Comparison of ENCODE assay signal across 8 mouse cellular contexts in genomic region chr17:23675564-23676281, GRCm38 (mm10). TPM values are rescaled to one million over a fixed set of nuclear protein-coding genes. Genes with fewer than 3 reads are reported as not detected.
A peak's percentile ranks its signal among the peaks of the same experiment; 100 is the strongest.
DNase-seq lines count a peak whose midpoint lies in the region; ATAC-seq and TF ChIP-seq lines count a peak whose summit lies in the region.

No protein-coding gene starts in this region.

- POLR2A ChIA-PET in Patski (lab: Charles Lee), result interaction anchor here (0.6 to 4.0 kb wide), 4 partner anchors 8 to 1434 kb away, joined by 3 to 28 read pairs (median 3); no protein-coding TSS in a partner anchor

- TF ChIP-seq CTCF in Patski (IDR thresholded peaks at IDR 0.05), result no peak

- peak overlapping the region; percentile 98 for H3K4me2 ChIP-seq in embryonic facial prominence, embryonic 12.5 days (replicated peaks)
- H3K4me2 ChIP-seq in heart, embryonic 14.5 days (ENCODE audit: low read length), result peak overlapping the region; percentile 85

- CTCF ChIA-PET in Patski (lab: Charles Lee), result interaction anchor here (2.9 kb wide), 1 partner anchor 24 kb away, joined by 13 read pairs; no protein-coding TSS in a partner anchor

- 0 out of 2 replicates have a peak, but pooled peaks cover under 1% of the 10 kb centered on the region for H3K36me3 ChIP-seq in embryonic facial prominence, embryonic 12.5 days
- no peaks in the 10 kb centered on the region for H3K36me3 ChIP-seq in heart, embryonic 14.5 days (ENCODE audit: control insufficient read depth, insufficient read depth, low read length)
- H3K36me3 ChIP-seq in macrophage (ENCODE audit: inconsistent target), result no peaks in the 10 kb centered on the region

- H3K4me3 ChIP-seq in embryonic facial prominence, embryonic 12.5 days, result peak overlapping the region; percentile 49
- peak overlapping the region; percentile 72 to 95 for H3K4me3 ChIP-seq in heart, embryonic 14.5 days (ENCODE audit: control insufficient read depth in 1 of 2, insufficient read depth in 1 of 2, low read depth in 1 of 2, low read length in 2 of 2)
- H3K4me3 ChIP-seq in macrophage (ENCODE audit: inconsistent target), result peak overlapping the region; percentile 65

- DNase-seq in cerebellum, adult 11-12 months, result peak; percentile 80
- DNase-seq in cerebellum, postnatal 4 days (ENCODE audit: low spot score in 2 of 2), result no peak
- peak; percentile 71 for DNase-seq in Patski (ENCODE audit: low read depth, low spot score)
- peak; percentile 65 for DNase-seq in kidney, postnatal 10 days
- peak; percentile 85 for DNase-seq in urinary bladder, postnatal 14 days (ENCODE audit: low spot score)

- no peaks in the 10 kb centered on the region for H3K9me3 ChIP-seq in embryonic facial prominence, embryonic 12.5 days
- no peaks in the 10 kb centered on the region for H3K9me3 ChIP-seq in heart, embryonic 14.5 days (ENCODE audit: control insufficient read depth, low read length)

- in situ Hi-C loops in Patski (cut with MboI; ENCODE audit: low pct_unique_long_range_greater_than_20kb), result no loop called here

- H3K27ac ChIP-seq in embryonic facial prominence, embryonic 12.5 days, result no peak overlapping the region
- H3K27ac ChIP-seq in heart, embryonic 14.5 days (replicated peaks in 1 of 2; ENCODE audit: control insufficient read depth in 1 of 2, insufficient read depth in 1 of 2, low read depth in 2 of 2, low read length in 2 of 2), result peak overlapping the region; percentile 97 to 99
- peak overlapping the region; percentile 17 for H3K27ac ChIP-seq in macrophage

- peak overlapping the region; percentile 38; the same call in 1 of the 2 replicates for H3K9ac ChIP-seq in embryonic facial prominence, embryonic 12.5 days
- H3K9ac ChIP-seq in heart, embryonic 14.5 days (ENCODE audit: low read length), result peak overlapping the region; percentile 91

- ATAC-seq in Patski, result peak; percentile 61
- no peak for ATAC-seq in embryonic facial prominence, embryonic 12.5 days (ENCODE audit: insufficient number of reproducible peaks, insufficient read depth, low FRiP score, low TSS enrichment)
- no peak for ATAC-seq in heart, embryonic 14.5 days (ENCODE audit: insufficient number of reproducible peaks, insufficient read depth, low FRiP score, low read depth)

- H3K79me2 ChIP-seq in macrophage (ENCODE audit: inconsistent target), result peaks cover 18% of the 10 kb centered on the region; the same call in 1 of the 2 replicates

- H3K27me3 ChIP-seq in Patski, result no peaks in the 10 kb centered on the region
- peaks cover 49% of the 10 kb centered on the region for H3K27me3 ChIP-seq in embryonic facial prominence, embryonic 12.5 days
- H3K27me3 ChIP-seq in heart, embryonic 14.5 days (ENCODE audit: control insufficient read depth, insufficient read depth, low read length), result peaks cover 31% of the 10 kb centered on the region

- 11% methylated on average over 15 of the region's 15 CpGs for WGBS in embryonic facial prominence, embryonic 12.5 days
- 6% methylated on average over 15 of the region's 15 CpGs for WGBS in heart, embryonic 14.5 days
- WGBS in macrophage (ENCODE audit: missing documents), result 11% methylated on average over 15 of the region's 15 CpGs

- H3K4me1 ChIP-seq in embryonic facial prominence, embryonic 12.5 days, result peaks cover 33% of the 10 kb centered on the region
- H3K4me1 ChIP-seq in heart, embryonic 14.5 days (ENCODE audit: control insufficient read depth in 2 of 2, insufficient read depth in 2 of 2, low read length in 2 of 2), result peaks cover 18 to 40% of the 10 kb centered on the region in 2 experiments

RNA-seq across cellular contexts. Expression of gene Tnfrsf12a, which starts 1.5 kb away (rescaled TPM):
- polyA plus RNA-seq in Patski (2021), result 421 TPM
- polyA plus RNA-seq in embryonic facial prominence, embryonic 12.5 days (2016; fragmentation: Nextera tagmentation; extraction: Ambion mirVana), result 8.6 and 9.2 TPM in 2 replicates
- 107 and 114 TPM in 2 replicates for polyA plus RNA-seq in heart, embryonic 14.5 days (2014; fragmentation: Nextera tagmentation; extraction: Ambion mirVana)
- total RNA-seq in macrophage (2018; cell fraction: chromatin; rRNA removed), result 10 to 100 TPM in 11 of 26 experiments, 1 to 10 TPM in 14, not detected in 1; 1.2 to 64.6 (median 9.6) TPM
- 10 to 100 TPM in 4 of 26 experiments, 1 to 10 TPM in 22; 1.0 to 27.3 (median 3.5) TPM for total RNA-seq in macrophage (2018; cell fraction: cytosol; rRNA removed)
- 10 to 100 TPM in 11 of 26 experiments, 1 to 10 TPM in 15; 1.5 to 55.4 (median 6.5) TPM for total RNA-seq in macrophage (2018; cell fraction: nucleus; rRNA removed)
- polyA plus RNA-seq in macrophage (2018), result 3.2 to 12.0 TPM (median 5.7 TPM) in 3 replicates

RNA-seq across cellular contexts. Expression of gene Thoc6, which starts 2.0 kb away (rescaled TPM):
- polyA plus RNA-seq in Patski (2021) (32.9 TPM), macrophage (2018) (11.0 to 17.8 TPM (median 16.3 TPM) in 3 replicates)
- polyA plus RNA-seq in embryonic facial prominence, embryonic 12.5 days (2016; fragmentation: Nextera tagmentation; extraction: Ambion mirVana), result 49.6 and 51.7 TPM in 2 replicates
- 31.1 and 35.0 TPM in 2 replicates for polyA plus RNA-seq in heart, embryonic 14.5 days (2014; fragmentation: Nextera tagmentation; extraction: Ambion mirVana)
- total RNA-seq in macrophage (2018; cell fraction: chromatin; rRNA removed), result 10 to 100 TPM in 22 of 26 experiments, 1 to 10 TPM in 4; 6.1 to 20.8 (median 12.7) TPM
- 10 to 100 TPM; 11.4 to 17.3 (median 13.7) TPM for total RNA-seq in macrophage (2018; cell fraction: cytosol; rRNA removed)
- 10 to 100 TPM in 22 of 26 experiments, 1 to 10 TPM in 4; 7.4 to 19.6 (median 11.9) TPM for total RNA-seq in macrophage (2018; cell fraction: nucleus; rRNA removed)

RNA-seq across cellular contexts. Expression of gene Hcfc1r1, which starts 2.3 kb away (rescaled TPM):
- 261 TPM for polyA plus RNA-seq in Patski (2021)
- polyA plus RNA-seq in embryonic facial prominence, embryonic 12.5 days (2016; fragmentation: Nextera tagmentation; extraction: Ambion mirVana), result 60.3 and 61.2 TPM in 2 replicates
- polyA plus RNA-seq in heart, embryonic 14.5 days (2014; fragmentation: Nextera tagmentation; extraction: Ambion mirVana), result 403 and 405 TPM in 2 replicates
- total RNA-seq in macrophage (2018; cell fraction: chromatin; rRNA removed), result 10 to 100 TPM in 1 of 26 experiments, 1 to 10 TPM in 22, not detected in 3; 1.3 to 23.4 (median 3.5) TPM
- total RNA-seq in macrophage (2018; cell fraction: cytosol; rRNA removed), result 100 to 1,000 TPM in 25 of 26 experiments, 10 to 100 TPM in 1; 99.3 to 148 (median 119) TPM
- 10 to 100 TPM in 21 of 26 experiments, 1 to 10 TPM in 5; 8.7 to 30.7 (median 17.1) TPM for total RNA-seq in macrophage (2018; cell fraction: nucleus; rRNA removed)
- polyA plus RNA-seq in macrophage (2018), result 90.7 to 174 TPM (median 112 TPM) in 3 replicates

RNA-seq across cellular contexts. Expression of gene Cldn6, which starts 3.3 kb away (rescaled TPM):
- polyA plus RNA-seq in Patski (2021), result not detected
- 49.2 and 52.4 TPM in 2 replicates for polyA plus RNA-seq in embryonic facial prominence, embryonic 12.5 days (2016; fragmentation: Nextera tagmentation; extraction: Ambion mirVana)
- 0.42 TPM in 1 of 2 replicates, not detected in the other for polyA plus RNA-seq in heart, embryonic 14.5 days (2014; fragmentation: Nextera tagmentation; extraction: Ambion mirVana)
- total RNA-seq in macrophage (2018; cell fraction: chromatin; rRNA removed), result not detected
- total RNA-seq in macrophage (2018; cell fraction: cytosol; rRNA removed), result not detected
- total RNA-seq in macrophage (2018; cell fraction: nucleus; rRNA removed), result not detected
- polyA plus RNA-seq in macrophage (2018), result not detected in 3 replicates

RNA-seq across cellular contexts. Expression of gene Cldn9, which starts 8.1 kb away (rescaled TPM):
- polyA plus RNA-seq in Patski (2021), result 0.05 TPM
- polyA plus RNA-seq in embryonic facial prominence, embryonic 12.5 days (2016; fragmentation: Nextera tagmentation; extraction: Ambion mirVana), result 12.6 and 13.5 TPM in 2 replicates
- 0.14 TPM in 1 of 2 replicates, not detected in the other for polyA plus RNA-seq in heart, embryonic 14.5 days (2014; fragmentation: Nextera tagmentation; extraction: Ambion mirVana)
- not detected for total RNA-seq in macrophage (2018; cell fraction: chromatin; rRNA removed)
- total RNA-seq in macrophage (2018; cell fraction: cytosol; rRNA removed), result not detected
- total RNA-seq in macrophage (2018; cell fraction: nucleus; rRNA removed), result not detected
- polyA plus RNA-seq in macrophage (2018), result not detected in 3 replicates

Comparison
In these comparisons a context has a peak if more than half of its experiments do, and no peak if none do; other contexts are left out.
1. DNase-seq: peak in cerebellum, adult 11-12 months (single experiment), Patski (single experiment), kidney, postnatal 10 days (single experiment) and urinary bladder, postnatal 14 days (single experiment); none in cerebellum, postnatal 4 days (0 of 2).
2. Peak in every context shown above with its lines, with median percentiles within 50 percentile points of each other: H3K4me3 ChIP-seq.